Mouse (Mus musculus) gastrocnemius, adult 2 months (tissue): ENCODE measurements around the gene Dynlrb1. TPM values are rescaled to one million over a fixed set of nuclear protein-coding genes. Genes with fewer than 3 reads are reported as not detected.
A peak's percentile ranks its signal among the peaks of the same experiment; 100 is the strongest.

Experiments used
- DNase-seq: peaks from one replicate; pipeline ENCODE4 v3.0.0; 2022
- H3K27ac ChIP-seq: fragments of 200-600 bp; 2 replicates; pipeline ENCODE4 v1.8.1; 2022; ENCODE audit warnings: mild to moderate bottlenecking
- H3K4me3 ChIP-seq: fragments of 200-600 bp; 2 replicates; pipeline ENCODE4 v1.8.1; 2022; ENCODE audit warnings: mild to moderate bottlenecking, moderate library complexity
- CTCF ChIP-seq: fragments of 200-600 bp; IDR thresholded peaks from 2 replicates; pipeline ENCODE4 v1.8.1; 2022; ENCODE audit warnings: antibody characterized with exemption, mild to moderate bottlenecking, moderate library complexity
- intact Hi-C: fragments of 180-260 bp; cut with DNase I; formaldehyde crosslinking; loops from one replicate; pipeline ENCODE4 v1.15.1; 2025
- total RNA-seq, 2 experiments: library from RNA; stranded (reverse); gene quantifications; 2 replicates each; pipeline ENCODE4 v1.2.3; 2021

Gene Dynlrb1
- total RNA-seq, 2 experiments from 2014 or later = 100 to 128 TPM

DNA sequence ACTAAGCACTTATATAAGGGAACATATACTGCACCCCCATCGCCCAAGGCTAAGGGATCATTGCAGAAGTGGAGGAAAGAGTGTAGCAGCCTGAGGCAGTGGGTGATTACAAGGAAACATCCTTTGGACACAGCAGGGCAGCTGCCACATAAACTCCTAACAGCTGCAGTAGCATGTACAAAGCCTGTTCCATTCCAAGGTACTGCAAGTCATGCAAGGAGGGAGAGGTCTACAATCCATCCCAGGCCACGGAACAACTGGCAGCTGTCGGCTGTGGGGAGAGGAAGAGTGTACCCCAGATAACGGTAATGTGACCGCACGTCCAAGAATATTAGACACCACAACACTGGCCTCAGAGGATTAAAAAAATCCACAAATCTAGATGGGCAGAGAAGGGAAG lies 29.2 kb downstream of the Dynlrb1 start:
- no peak overlapping the region for H3K4me3 ChIP-seq
- no peak for DNase-seq
- no peak overlapping the region for H3K27ac ChIP-seq
- intact Hi-C loops = no loop called here
- TF ChIP-seq CTCF = no peak

- no peak overlapping the region for H3K4me3 ChIP-seq
- no peak for DNase-seq
- intact Hi-C loops = no loop called here
- H3K27ac ChIP-seq = no peak overlapping the region
- TF ChIP-seq CTCF = no peak
These were observed 30.6 kb downstream of the Dynlrb1 start for GRCm38 (mm10) chr2:155266896-155267295.

GRCm38 (mm10) chr2:155271957-155272356 lies 35.6 kb downstream of the Dynlrb1 start:
- Histone ChIP-seq H3K4me3 (no peak overlapping the region), H3K27ac (no peak overlapping the region)
- intact Hi-C loops = no loop called here
- peak; percentile 20 for DNase-seq
- TF ChIP-seq CTCF = peak; percentile 38

DNA sequence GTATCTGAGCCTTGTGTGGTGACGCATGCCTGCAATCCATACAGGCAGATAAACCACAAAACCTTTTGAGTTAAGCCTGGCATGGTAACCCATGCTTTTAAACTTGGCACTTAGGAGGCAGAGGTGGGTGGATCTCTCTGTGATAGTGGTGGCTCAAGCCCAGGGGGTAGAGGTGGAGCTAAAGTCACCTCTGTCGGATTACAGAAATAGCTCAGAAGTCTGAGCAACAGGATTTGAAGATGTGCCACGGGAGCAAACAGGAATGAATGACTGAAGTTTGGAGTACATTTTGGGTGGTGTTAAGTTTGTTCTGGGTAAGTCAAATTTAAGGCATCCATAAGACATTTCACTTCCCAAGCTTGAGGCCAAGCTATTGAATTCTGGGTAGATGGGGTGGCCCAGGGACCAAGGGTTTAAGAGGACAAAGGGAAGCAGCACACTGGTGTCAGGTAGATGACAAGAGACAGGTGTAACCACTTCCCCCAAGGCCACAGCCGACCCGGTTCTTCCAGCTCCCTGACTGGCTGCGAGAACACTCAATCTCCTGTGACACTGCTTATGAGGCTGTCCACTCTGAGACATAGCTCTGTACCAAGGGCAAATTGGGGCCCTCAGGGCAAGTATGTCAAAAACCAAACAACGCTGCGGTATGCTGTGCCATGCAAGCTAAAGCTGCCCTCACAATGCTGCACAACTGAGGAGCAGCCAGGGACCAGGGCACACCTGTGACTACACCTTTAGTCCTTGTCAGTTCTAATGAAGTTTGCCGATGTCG lies 36.2 kb downstream of the Dynlrb1 start:
- DNase-seq = no peak
- intact Hi-C loops = no loop called here
- Histone ChIP-seq H3K27ac (no peak overlapping the region), H3K4me3 (no peak overlapping the region)
- no peak for TF ChIP-seq CTCF

- no peak for DNase-seq
- intact Hi-C loops = no loop called here
- no peak overlapping the region for H3K4me3 ChIP-seq
- no peak overlapping the region for H3K27ac ChIP-seq
- TF ChIP-seq CTCF = no peak
These were observed 37.3 kb downstream of the Dynlrb1 start for GRCm38 (mm10) chr2:155273603-155274002.

DNA sequence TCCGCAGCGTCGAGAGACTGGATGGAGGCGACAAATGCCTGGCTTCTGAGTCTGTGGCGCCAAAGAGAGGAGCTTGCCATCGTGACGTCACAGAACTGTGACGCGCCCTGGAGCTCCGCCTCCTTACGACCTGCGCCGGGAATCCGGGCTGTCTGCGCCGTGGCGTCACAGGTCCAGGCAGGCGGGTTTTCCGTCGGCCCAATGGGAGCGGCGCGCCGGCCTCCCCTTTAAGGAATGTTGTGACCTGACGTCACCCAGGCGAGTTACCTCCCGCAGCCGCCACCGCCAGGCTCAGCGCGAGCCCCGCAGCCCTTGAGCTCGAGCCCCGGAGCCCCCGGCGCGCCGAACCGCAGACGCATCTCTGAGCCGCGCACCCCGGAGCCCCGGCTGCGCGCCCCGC lies 39.9 kb downstream of the Dynlrb1 start, which contains the start of gene Map1lc3a:
Gene Map1lc3a (plus strand): TSS at position 103 of the 400 bp plus-strand sequence.
- no peak for TF ChIP-seq CTCF
- Histone ChIP-seq H3K4me3 (peak within 1 kb of the TSS; percentile 99), H3K27ac (peak within 1 kb of the TSS; percentile 99)
- peak; percentile 97 for DNase-seq
- intact Hi-C loops = loop anchor here (2.0 kb wide), 1 partner anchor 109 kb away; no protein-coding TSS in a partner anchor

- intact Hi-C loops = loop anchor here (2.0 kb wide), 1 partner anchor 108 kb away; no protein-coding TSS in a partner anchor
- DNase-seq = peak; percentile 83
- H3K27ac ChIP-seq = peak overlapping the region; percentile 99
- peak; percentile 5; the same call in 1 of the 2 replicates for TF ChIP-seq CTCF
- peak overlapping the region; percentile 99 for H3K4me3 ChIP-seq
These were observed 40.4 kb downstream of the Dynlrb1 start for GRCm38 (mm10) chr2:155276621-155277175.

GRCm38 (mm10) chr2:155277721-155278120 lies 41.4 kb downstream of the Dynlrb1 start:
- peak overlapping the region; percentile 99 for H3K27ac ChIP-seq
- H3K4me3 ChIP-seq = peak overlapping the region; percentile 99
- DNase-seq = peak; percentile 32
- no peak for TF ChIP-seq CTCF
- intact Hi-C loops = loop anchor here (2.0 kb wide), 1 partner anchor 107 kb away; no protein-coding TSS in a partner anchor

- DNase-seq = peak; percentile 93
- peak overlapping the region; percentile 99 for H3K27ac ChIP-seq
These were observed 42.0 kb downstream of the Dynlrb1 start for GRCm38 (mm10) chr2:155278361-155278760.

GRCm38 (mm10) chr2:155279163-155279562 lies 42.8 kb downstream of the Dynlrb1 start:
- peak overlapping the region; percentile 35; the same call in 1 of the 2 replicates for H3K4me3 ChIP-seq
- intact Hi-C loops = no loop called here

More at GRCm38 (mm10) chr2:155278361-155278760, 42.0 kb downstream of the Dynlrb1 start:
- H3K4me3 ChIP-seq = peak overlapping the region; percentile 99
- intact Hi-C loops = no loop called here
- TF ChIP-seq CTCF = no peak

GRCm38 (mm10) chr2:155280116-155280515 lies 43.8 kb downstream of the Dynlrb1 start:
- no peak for DNase-seq
- TF ChIP-seq CTCF = no peak
- Histone ChIP-seq H3K4me3 (no peak overlapping the region), H3K27ac (peak overlapping the region; percentile 99)
- intact Hi-C loops = no loop called here

More at GRCm38 (mm10) chr2:155279163-155279562, 42.8 kb downstream of the Dynlrb1 start:
- no peak for TF ChIP-seq CTCF
- H3K27ac ChIP-seq = peak overlapping the region; percentile 99
- DNase-seq = no peak

- intact Hi-C loops = no loop called here
- DNase-seq = peak; percentile 93
- peak overlapping the region; percentile 28; the same call in 1 of the 2 replicates for H3K4me3 ChIP-seq
- no peak for TF ChIP-seq CTCF
- peak overlapping the region; percentile 91 for H3K27ac ChIP-seq
These were observed 47.5 kb downstream of the Dynlrb1 start for GRCm38 (mm10) chr2:155283793-155284192.

GRCm38 (mm10) chr2:155284647-155285046 lies 48.3 kb downstream of the Dynlrb1 start:
- peak; percentile 63 for DNase-seq
- H3K27ac ChIP-seq = peak overlapping the region; percentile 91
- no peak for TF ChIP-seq CTCF
- intact Hi-C loops = no loop called here
- H3K4me3 ChIP-seq = peak overlapping the region; percentile 28
